Comparison of ENCODE assay signal across 14 mouse cellular contexts in genomic region chr14:91498449-91498848, GRCm38 (mm10).
"Had no signal": no experiment of that assay in that cellular context is flagged by ENCODE, and none has a peak within 500 bp of the region (broad histone marks: within the 10 kb centered on the region; RNA-seq: fewer than 3 reads in every experiment).

No protein-coding gene starts in this region.

- H3K4me3 ChIP-seq: limb, embryonic 15.5 days; liver, embryonic 12.5 days; midbrain, embryonic 10.5 days; midbrain, embryonic 15.5 days; neural tube, embryonic 12.5 days; stomach, embryonic 15.5 days had no signal

- H3K27me3 ChIP-seq: limb, embryonic 15.5 days; liver, embryonic 12.5 days; midbrain, embryonic 15.5 days; neural tube, embryonic 12.5 days; stomach, embryonic 15.5 days had no signal

- DNase-seq: kidney, postnatal 25 days; layer of hippocampus, adult 9-11 months; layer of hippocampus, postnatal 36 days; lung, embryonic 14.5 days; lung, postnatal 10 days; lung, postnatal 4 days; retina, postnatal 1 day; thymus, postnatal 4 days had no signal

- H3K4me1 ChIP-seq: limb, embryonic 15.5 days; liver, embryonic 12.5 days; midbrain, embryonic 10.5 days; midbrain, embryonic 15.5 days; neural tube, embryonic 12.5 days; stomach, embryonic 15.5 days had no signal

- H3K27ac ChIP-seq: limb, embryonic 15.5 days; liver, embryonic 12.5 days; midbrain, embryonic 10.5 days; midbrain, embryonic 15.5 days; neural tube, embryonic 12.5 days; stomach, embryonic 15.5 days had no signal
